Mouse (Mus musculus) heart, adult 2 months (tissue): ENCODE measurements around the gene Zfhx3.

Source experiments
- CTCF ChIP-seq: fragments of 200-600 bp; IDR thresholded peaks from 2 replicates; pipeline ENCODE4 v1.8.1; 2022; ENCODE audit warnings: antibody characterized with exemption, mild to moderate bottlenecking, moderate library complexity
- EP300 ChIP-seq: fragments of 200-500 bp; IDR thresholded peaks from 2 replicates; pipeline ENCODE4 v1.6.1; 2011; ENCODE audit warnings: low read depth, low read length, control low read depth; ENCODE audit not compliant: insufficient read depth

GRCm38 (mm10) chr8:108748851-108749376 is 806.5 kb downstream of the Zfhx3 start:
- TF ChIP-seq CTCF, result no peak
- TF ChIP-seq EP300, result no peak
